Mouse (Mus musculus): ENCODE data around the gene Nectin1. TPM values are rescaled to one million over a fixed set of nuclear protein-coding genes. Genes with fewer than 3 reads are reported as not detected.

Nectin1 gene
- total RNA-seq (2023) = 4.2 and 4.6 TPM in 2 replicates

GRCm38 (mm10) chr9:43743647-43744137 is at the start of gene Nectin1:
Gene Nectin1, plus strand, starts transcription at chr9:43743984.

Measured in neutrophil, adult 65 days (primary cell).